Mouse (Mus musculus) lung, adult 18-20 months (tissue): ENCODE data around the gene Ifnar2.
A peak's percentile ranks its signal among the peaks of the same experiment; 100 is the strongest.

Experiments
- DNase-seq, 2 experiments: peaks; one replicate each; pipeline ENCODE4 v3.0.0; 2022; ENCODE audit warnings: mixed read lengths in 2 of 2

Ifnar2 gene

GRCm38 (mm10) chr16:91359531-91359930 lies 13.1 kb upstream of the Ifnar2 start:
- DNase-seq, result peak in 1 of 2 experiments; percentile 2

- no peak for DNase-seq
Measured at GRCm38 (mm10) chr16:91360162-91360561, 12.4 kb upstream of the Ifnar2 start.

GRCm38 (mm10) chr16:91362006-91362405 lies 10.6 kb upstream of the Ifnar2 start:
- no peak for DNase-seq

- peak; percentile 83 for DNase-seq
Measured at GRCm38 (mm10) chr16:91362616-91363272, 9.8 kb upstream of the Ifnar2 start.

- DNase-seq, result peak; percentile 49 to 75
Measured at GRCm38 (mm10) chr16:91363483-91363882, 9.1 kb upstream of the Ifnar2 start.

- no peak for DNase-seq
Measured at GRCm38 (mm10) chr16:91366567-91366966, 6.0 kb upstream of the Ifnar2 start.

GRCm38 (mm10) chr16:91367066-91367465 lies 5.5 kb upstream of the Ifnar2 start:
- no peak for DNase-seq

GRCm38 (mm10) chr16:91373473-91374252 lies 1.1 kb downstream of the Ifnar2 start:
- no peak for DNase-seq

GRCm38 (mm10) chr16:91374253-91374634 lies 1.7 kb downstream of the Ifnar2 start:
- no peak for DNase-seq

GRCm38 (mm10) chr16:91376701-91377100 lies 4.1 kb downstream of the Ifnar2 start:
- no peak for DNase-seq

GRCm38 (mm10) chr16:91378431-91378986 lies 5.9 kb downstream of the Ifnar2 start:
- DNase-seq, result no peak

GRCm38 (mm10) chr16:91378991-91379390 lies 6.4 kb downstream of the Ifnar2 start:
- no peak for DNase-seq

- DNase-seq, result no peak
Measured at GRCm38 (mm10) chr16:91379412-91379811, 6.8 kb downstream of the Ifnar2 start.

- no peak for DNase-seq
Measured at GRCm38 (mm10) chr16:91380151-91380550, 7.6 kb downstream of the Ifnar2 start.

GRCm38 (mm10) chr16:91381606-91382005 lies 9.0 kb downstream of the Ifnar2 start:
- no peak for DNase-seq

- no peak for DNase-seq
Measured at GRCm38 (mm10) chr16:91382261-91382790, 9.7 kb downstream of the Ifnar2 start.

- no peak for DNase-seq
Measured at GRCm38 (mm10) chr16:91384221-91384620, 11.6 kb downstream of the Ifnar2 start.

- DNase-seq, result peak; percentile 59 to 71
Measured at GRCm38 (mm10) chr16:91385621-91386020, 13.0 kb downstream of the Ifnar2 start.

GRCm38 (mm10) chr16:91386419-91387120 lies 14.0 kb downstream of the Ifnar2 start:
- no peak for DNase-seq

GRCm38 (mm10) chr16:91387121-91387486 lies 14.5 kb downstream of the Ifnar2 start:
- no peak for DNase-seq

GRCm38 (mm10) chr16:91390100-91390499 lies 17.5 kb downstream of the Ifnar2 start:
- DNase-seq, result no peak

GRCm38 (mm10) chr16:91391421-91391820 lies 18.8 kb downstream of the Ifnar2 start, which contains the start of gene Gm21970:
Gm21970 (plus strand) TSS chr16:91391721.
- DNase-seq, result no peak

- no peak for DNase-seq
Measured at GRCm38 (mm10) chr16:91394826-91395410, 22.3 kb downstream of the Ifnar2 start.
